Mouse (Mus musculus): ENCODE measurements around the gene Ctnnb1. TPM values are rescaled to one million over a fixed set of nuclear protein-coding genes. Genes with fewer than 3 reads are reported as not detected.

Gene Ctnnb1
- polyA plus RNA-seq, 1 experiment from 2014 or later = 711 TPM

GRCm38 (mm10) chr9:120933886-120934758, 5.1 kb downstream of the Ctnnb1 start:
- DNase-seq (peak; percentile 74), ATAC-seq (ENCODE audit: insufficient read depth) (peak; percentile 33)
- WGBS = under 1% methylated on average over 54 of the region's 57 CpGs
- Histone ChIP-seq H3K4me3 (ENCODE audit: low read depth, low read length) (peak overlapping the region; percentile 93), H3K4me1 (ENCODE audit: insufficient read depth) (peaks cover 8% of the 10 kb centered on the region), H3K27ac (ENCODE audit: low read depth) (peak overlapping the region; percentile 93), H3K36me3 (ENCODE audit: insufficient read depth) (0 out of 2 replicates have a peak, but pooled peaks cover 5% of the 10 kb centered on the region), H3K9ac (peak overlapping the region; percentile 97), H3K27me3 (ENCODE audit: insufficient read depth, low read length) (no peaks in the 10 kb centered on the region), H3K4me2 (peak overlapping the region; percentile 77), H3K9me3 (ENCODE audit: low read depth, low read length) (no peaks in the 10 kb centered on the region)
- no peak for TF ChIP-seq CTCF (IDR thresholded peaks at IDR 0.05; ENCODE audit: low read depth)

GRCm38 (mm10) chr9:120934821-120935633, 6.0 kb downstream of the Ctnnb1 start:
- H3K36me3 ChIP-seq (ENCODE audit: insufficient read depth) = peaks cover 8% of the 10 kb centered on the region; the same call in 1 of the 2 replicates
- 5% methylated on average over 14 of the region's 14 CpGs for WGBS
- no peaks in the 10 kb centered on the region for H3K27me3 ChIP-seq (ENCODE audit: insufficient read depth, low read length)
- H3K27ac ChIP-seq (ENCODE audit: low read depth) = peak overlapping the region; percentile 93
- peak overlapping the region; percentile 77 for H3K4me2 ChIP-seq
- H3K9me3 ChIP-seq (ENCODE audit: low read depth, low read length) = no peaks in the 10 kb centered on the region
- H3K9ac ChIP-seq = peak overlapping the region; percentile 97
- no peak for TF ChIP-seq CTCF (IDR thresholded peaks at IDR 0.05; ENCODE audit: low read depth)
- ATAC-seq (ENCODE audit: insufficient read depth) (no peak), DNase-seq (peak; percentile 34)
- H3K4me3 ChIP-seq (ENCODE audit: low read depth, low read length) = peak overlapping the region; percentile 93
- H3K4me1 ChIP-seq (ENCODE audit: insufficient read depth) = peaks cover 8% of the 10 kb centered on the region

GRCm38 (mm10) chr9:120935634-120935922, 6.6 kb downstream of the Ctnnb1 start:
- no peaks in the 10 kb centered on the region for H3K27me3 ChIP-seq (ENCODE audit: insufficient read depth, low read length)
- peak overlapping the region; percentile 97 for H3K9ac ChIP-seq
- H3K9me3 ChIP-seq (ENCODE audit: low read depth, low read length) = no peaks in the 10 kb centered on the region
- DNase-seq (no peak), ATAC-seq (ENCODE audit: insufficient read depth) (no peak)
- no peak for TF ChIP-seq CTCF (IDR thresholded peaks at IDR 0.05; ENCODE audit: low read depth)
- peak overlapping the region; percentile 77 for H3K4me2 ChIP-seq
- peak overlapping the region; percentile 93 for H3K4me3 ChIP-seq (ENCODE audit: low read depth, low read length)
- H3K36me3 ChIP-seq (ENCODE audit: insufficient read depth) = peaks cover 9% of the 10 kb centered on the region; the same call in 1 of the 2 replicates
- H3K27ac ChIP-seq (ENCODE audit: low read depth) = peak overlapping the region; percentile 32; the same call in 1 of the 2 replicates
- H3K4me1 ChIP-seq (ENCODE audit: insufficient read depth) = peaks cover 8% of the 10 kb centered on the region
- 7% methylated on average over 4 of the region's 4 CpGs for WGBS

GRCm38 (mm10) chr9:120936351-120936750, 7.3 kb downstream of the Ctnnb1 start:
- Histone ChIP-seq H3K4me1 (ENCODE audit: insufficient read depth) (peaks cover 8% of the 10 kb centered on the region), H3K4me3 (ENCODE audit: low read depth, low read length) (peak overlapping the region; percentile 93), H3K36me3 (ENCODE audit: insufficient read depth) (peaks cover 12% of the 10 kb centered on the region), H3K27me3 (ENCODE audit: insufficient read depth, low read length) (no peaks in the 10 kb centered on the region), H3K4me2 (peak overlapping the region; percentile 77), H3K9me3 (ENCODE audit: low read depth, low read length) (no peaks in the 10 kb centered on the region), H3K27ac (ENCODE audit: low read depth) (peak overlapping the region; percentile 47; the same call in 1 of the 2 replicates), H3K9ac (peak overlapping the region; percentile 97)
- TF ChIP-seq CTCF (IDR thresholded peaks at IDR 0.05; ENCODE audit: low read depth) = peak; percentile 74
- peak; percentile 86 for DNase-seq
- ATAC-seq (ENCODE audit: insufficient read depth) = no peak
- WGBS = 12% methylated on average over 8 of the region's 8 CpGs

- H3K4me2 ChIP-seq = no peak overlapping the region
- TF ChIP-seq CTCF (IDR thresholded peaks at IDR 0.05; ENCODE audit: low read depth) = no peak
- no peak overlapping the region for H3K27ac ChIP-seq (ENCODE audit: low read depth)
- DNase-seq (no peak), ATAC-seq (ENCODE audit: insufficient read depth) (no peak)
- no peak overlapping the region for H3K9ac ChIP-seq
- H3K4me1 ChIP-seq (ENCODE audit: insufficient read depth) = peaks cover 11% of the 10 kb centered on the region
- WGBS = 75% methylated on average over 3 of the region's 3 CpGs
- H3K9me3 ChIP-seq (ENCODE audit: low read depth, low read length) = no peaks in the 10 kb centered on the region
- H3K36me3 ChIP-seq (ENCODE audit: insufficient read depth) = peaks cover 30% of the 10 kb centered on the region
- no peaks in the 10 kb centered on the region for H3K27me3 ChIP-seq (ENCODE audit: insufficient read depth, low read length)
- H3K4me3 ChIP-seq (ENCODE audit: low read depth, low read length) = no peak overlapping the region
These were observed 11.8 kb downstream of the Ctnnb1 start for GRCm38 (mm10) chr9:120940858-120941257.

- TF ChIP-seq CTCF (IDR thresholded peaks at IDR 0.05; ENCODE audit: low read depth) = no peak
- ATAC-seq (ENCODE audit: insufficient read depth) = no peak
- Histone ChIP-seq H3K4me2 (no peak overlapping the region), H3K27ac (ENCODE audit: low read depth) (no peak overlapping the region), H3K36me3 (ENCODE audit: insufficient read depth) (peaks cover 31% of the 10 kb centered on the region), H3K4me1 (ENCODE audit: insufficient read depth) (peaks cover 3% of the 10 kb centered on the region; the same call in 1 of the 2 replicates), H3K9me3 (ENCODE audit: low read depth, low read length) (no peaks in the 10 kb centered on the region), H3K9ac (no peak overlapping the region), H3K4me3 (ENCODE audit: low read depth, low read length) (no peak overlapping the region), H3K27me3 (ENCODE audit: insufficient read depth, low read length) (no peaks in the 10 kb centered on the region)
- no peak for DNase-seq
- WGBS = 70% methylated on average over 1 of the region's 1 CpGs
These were observed 14.7 kb downstream of the Ctnnb1 start for GRCm38 (mm10) chr9:120943757-120944156.

- ATAC-seq (ENCODE audit: insufficient read depth) (no peak), DNase-seq (no peak)
- Histone ChIP-seq H3K4me1 (ENCODE audit: insufficient read depth) (peaks cover 3% of the 10 kb centered on the region; the same call in 1 of the 2 replicates), H3K4me3 (ENCODE audit: low read depth, low read length) (no peak overlapping the region), H3K36me3 (ENCODE audit: insufficient read depth) (peaks cover 34% of the 10 kb centered on the region), H3K27me3 (ENCODE audit: insufficient read depth, low read length) (no peaks in the 10 kb centered on the region), H3K9me3 (ENCODE audit: low read depth, low read length) (no peaks in the 10 kb centered on the region), H3K9ac (no peak overlapping the region), H3K4me2 (no peak overlapping the region), H3K27ac (ENCODE audit: low read depth) (no peak overlapping the region)
- no peak for TF ChIP-seq CTCF (IDR thresholded peaks at IDR 0.05; ENCODE audit: low read depth)
- WGBS = 70% methylated on average over 3 of the region's 3 CpGs
These were observed 15.2 kb downstream of the Ctnnb1 start for GRCm38 (mm10) chr9:120944211-120944610.

All from lung, embryonic 14.5 days (tissue).